Mouse (Mus musculus): Measurements from ENCODE around the gene Rae1. TPM values are rescaled to one million over a fixed set of nuclear protein-coding genes. Genes with fewer than 3 reads are reported as not detected.
A peak's percentile ranks its signal among the peaks of the same experiment; 100 is the strongest.

Gene Rae1
- 10 to 100 TPM; 62.3 to 63.1 TPM for total RNA-seq (2021)
- long read RNA-seq, experiment 1, transcript Rae1-201 (12 exons, 1,742 nt): major isoform, 114 of 132 reads
- long read RNA-seq, experiment 1, partial matches to known transcripts: 5 of 132 reads
- long read RNA-seq, experiment 1, other reads (novel, unspliced or antisense): 13 of 132 reads
- long read RNA-seq, experiment 2, transcript Rae1-201 (12 exons, 1,742 nt): major isoform, 82 of 92 reads
- long read RNA-seq, experiment 2, partial matches to known transcripts: 4 of 92 reads
- long read RNA-seq, experiment 2, other reads (novel, unspliced or antisense): 6 of 92 reads

DNA sequence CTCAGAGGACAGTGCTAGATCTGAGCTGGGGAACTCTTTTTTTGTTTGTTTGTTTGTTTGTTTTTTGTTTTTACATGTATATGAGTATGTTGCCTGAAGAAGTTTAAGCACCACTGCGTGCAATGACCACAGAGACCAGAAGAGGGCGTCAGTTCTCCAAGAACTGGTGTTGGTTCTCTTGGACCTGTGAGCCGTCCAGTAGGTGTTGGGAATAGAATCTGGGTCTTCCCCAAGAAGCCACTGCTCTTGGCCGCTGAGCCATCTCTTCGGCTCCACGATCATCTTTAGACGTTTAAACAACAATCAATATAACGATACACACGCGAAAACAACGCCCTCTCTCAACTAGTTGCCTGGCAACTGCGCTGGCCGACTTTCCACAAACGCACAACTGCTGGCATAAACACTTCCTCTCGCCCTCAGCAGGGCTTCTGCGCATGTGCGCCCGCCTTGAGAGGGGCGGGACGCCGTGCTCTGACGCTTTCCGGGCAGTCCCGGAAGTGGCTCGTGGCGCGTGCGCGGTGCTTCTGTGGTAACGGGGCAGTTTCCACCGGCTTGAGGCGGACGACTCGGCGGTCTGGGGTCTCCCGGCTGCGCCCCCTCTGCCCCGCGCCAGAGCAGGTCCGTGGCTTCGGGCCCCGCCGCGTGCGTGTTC is at the start of gene Rae1:
Gene Rae1 (plus strand): TSS at position 488 of the 655 bp plus-strand sequence.
- DNase-seq (ENCODE audit: low spot score in 2 of 2): peak; percentile 99
- intact Hi-C loops (cut with DNase I): loop anchor here (2.0 to 10.0 kb wide), 4 partner anchors 81 to 522 kb away; partner anchors contain the start of gene Tfap2c

DNA sequence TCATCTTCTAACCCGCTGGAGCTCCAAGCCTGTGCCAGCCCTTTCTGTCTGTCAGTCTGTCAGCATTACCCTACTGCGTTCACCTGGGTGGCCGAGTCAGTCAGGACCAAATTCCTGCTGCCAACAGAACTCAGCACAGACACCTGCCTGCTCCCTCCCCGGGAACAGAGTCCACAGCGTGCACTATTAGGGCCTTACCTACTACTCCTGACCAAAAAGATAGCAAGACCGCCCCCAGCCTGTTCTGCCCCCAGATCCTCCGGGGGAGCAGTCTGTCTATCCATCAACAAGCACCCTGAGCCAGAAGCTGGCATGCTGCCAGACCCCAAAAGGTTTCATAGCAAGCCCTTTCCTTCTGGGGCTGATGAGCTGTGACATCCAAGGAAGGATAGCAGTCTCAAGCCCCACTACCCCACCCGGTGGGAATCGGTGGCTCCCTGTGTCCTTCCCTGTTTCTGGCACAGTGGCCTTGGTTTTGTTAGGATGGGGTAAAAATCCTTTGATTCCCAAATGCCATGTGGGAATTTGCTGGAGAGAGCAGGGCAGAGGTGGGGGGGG is 49.7 kb upstream of the Rae1 start:
- no peak for DNase-seq (ENCODE audit: low spot score in 2 of 2)
- intact Hi-C loops (cut with DNase I): no loop called here

DNA sequence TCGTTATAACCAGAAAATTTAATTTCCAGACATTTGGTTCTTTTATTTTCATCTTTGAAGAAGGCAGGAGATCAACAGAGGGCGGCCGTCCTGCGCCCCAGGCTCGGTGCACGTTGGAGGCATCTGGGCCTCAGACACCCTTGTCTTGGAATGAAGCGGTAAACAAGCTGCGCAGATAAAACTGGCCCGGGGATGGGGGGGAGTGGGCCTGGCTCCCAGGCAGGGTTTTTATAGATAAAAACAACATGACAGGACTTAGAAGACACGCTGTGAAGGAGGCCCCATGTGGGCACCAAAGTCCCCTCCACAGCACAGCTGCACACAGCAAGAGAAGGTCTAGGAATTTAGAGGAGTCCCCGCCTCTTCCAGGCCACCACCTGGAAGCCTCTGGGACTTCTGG is 49.2 kb upstream of the Rae1 start:
- DNase-seq (ENCODE audit: low spot score in 2 of 2): no peak
- intact Hi-C loops (cut with DNase I): no loop called here

GRCm38 (mm10) chr2:172951976-172952375 is 47.9 kb upstream of the Rae1 start:
- intact Hi-C loops (cut with DNase I): no loop called here

DNA sequence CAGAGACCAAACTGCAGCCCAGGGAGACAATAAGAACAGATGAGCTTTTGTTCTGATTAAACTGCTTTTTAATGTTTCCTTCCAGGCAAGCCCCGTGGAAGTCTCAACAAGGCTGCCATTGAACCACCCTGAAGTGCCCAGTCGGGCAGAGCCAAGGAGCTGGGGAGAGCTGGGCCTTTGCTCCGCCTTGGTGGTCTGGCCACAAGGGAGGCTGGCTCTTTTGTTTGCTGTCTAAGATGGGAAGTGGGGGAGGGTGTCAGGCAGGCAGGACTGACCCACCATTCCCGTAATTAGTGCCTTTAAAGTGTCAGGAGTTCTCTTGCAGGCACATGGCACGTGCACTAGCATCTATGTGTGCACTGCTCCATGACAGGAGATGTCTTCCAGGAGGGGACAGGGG is 41.3 kb upstream of the Rae1 start:
- DNase-seq (ENCODE audit: low spot score in 2 of 2): peak in 1 of 2 experiments; percentile 23
- intact Hi-C loops (cut with DNase I): no loop called here

More at GRCm38 (mm10) chr2:172951976-172952375, 47.9 kb upstream of the Rae1 start:
- no peak for DNase-seq (ENCODE audit: low spot score in 2 of 2)

- intact Hi-C loops (cut with DNase I): no loop called here
- no peak for DNase-seq (ENCODE audit: low spot score in 2 of 2)
Measured at GRCm38 (mm10) chr2:172959006-172959768, 40.7 kb upstream of the Rae1 start.

- intact Hi-C loops (cut with DNase I): no loop called here
- DNase-seq (ENCODE audit: low spot score in 2 of 2): no peak
Measured at GRCm38 (mm10) chr2:172960350-172960749, 39.6 kb upstream of the Rae1 start.

DNA sequence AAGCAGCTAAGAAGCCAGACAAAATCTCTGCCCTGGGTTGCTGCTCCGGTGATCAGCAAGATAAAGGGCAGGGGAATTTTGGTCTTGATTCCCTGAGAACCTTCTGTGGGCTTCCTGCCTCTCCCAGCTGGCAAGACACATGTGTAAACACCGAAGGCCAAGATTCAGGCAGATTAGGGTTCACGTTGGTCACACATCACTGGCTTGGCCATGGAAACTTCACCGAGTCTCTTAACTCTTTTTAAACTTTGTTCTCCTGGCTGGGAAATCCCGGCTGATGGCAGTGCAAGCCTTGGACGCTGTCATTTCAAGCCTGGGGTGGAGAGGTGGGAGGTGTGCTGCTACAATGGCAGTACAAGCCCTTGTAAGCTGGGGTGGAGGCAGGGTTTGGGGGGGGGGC is 38.7 kb upstream of the Rae1 start:
- no peak for DNase-seq (ENCODE audit: low spot score in 2 of 2)
- intact Hi-C loops (cut with DNase I): no loop called here

- intact Hi-C loops (cut with DNase I): no loop called here
- DNase-seq (ENCODE audit: low spot score in 2 of 2): no peak
Measured at GRCm38 (mm10) chr2:172965249-172965648, 34.7 kb upstream of the Rae1 start.

DNA sequence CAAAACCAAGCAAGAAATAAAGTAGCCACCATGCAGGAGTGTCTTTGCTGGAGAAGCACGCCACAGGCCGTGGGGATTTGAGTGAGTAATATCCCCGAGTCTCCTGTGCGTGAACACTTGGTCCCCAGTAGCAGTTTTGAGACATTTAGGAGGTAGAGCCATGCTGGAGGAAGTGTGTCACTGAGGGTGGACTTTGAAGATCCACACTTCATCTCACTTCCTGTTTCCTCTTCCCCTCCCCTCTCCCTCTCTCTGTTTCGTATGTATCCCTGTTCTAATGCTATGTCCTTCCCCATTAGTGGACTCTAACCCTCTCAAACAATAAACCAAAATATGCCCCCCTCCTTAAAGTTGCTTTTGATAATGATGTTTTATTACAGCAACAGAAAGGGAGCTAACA is 33.4 kb upstream of the Rae1 start:
- intact Hi-C loops (cut with DNase I): no loop called here

DNA sequence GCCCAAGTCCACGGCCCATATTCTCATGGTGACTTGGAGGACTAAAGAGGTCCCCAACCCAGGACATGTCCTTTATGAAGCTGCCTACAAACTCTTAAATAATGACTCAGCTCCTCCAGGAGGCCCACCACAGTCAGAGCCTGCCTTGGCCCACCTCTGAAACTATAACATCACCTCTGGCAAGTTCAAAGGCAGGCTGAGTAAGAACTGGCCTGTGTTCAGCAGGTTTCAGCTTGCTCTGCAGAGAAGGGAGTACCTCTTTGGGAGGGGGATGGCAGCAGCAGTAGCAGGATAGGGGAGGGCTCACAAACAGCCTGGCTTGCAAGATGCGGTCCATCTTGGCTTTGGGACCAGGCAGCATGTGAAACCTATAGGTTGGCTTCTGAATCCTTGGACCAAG is 28.1 kb upstream of the Rae1 start:
- no peak for DNase-seq (ENCODE audit: low spot score in 2 of 2)
- intact Hi-C loops (cut with DNase I): no loop called here

More for the DNA sequence above, 33.4 kb upstream of the Rae1 start:
- DNase-seq (ENCODE audit: low spot score in 2 of 2): no peak

DNA sequence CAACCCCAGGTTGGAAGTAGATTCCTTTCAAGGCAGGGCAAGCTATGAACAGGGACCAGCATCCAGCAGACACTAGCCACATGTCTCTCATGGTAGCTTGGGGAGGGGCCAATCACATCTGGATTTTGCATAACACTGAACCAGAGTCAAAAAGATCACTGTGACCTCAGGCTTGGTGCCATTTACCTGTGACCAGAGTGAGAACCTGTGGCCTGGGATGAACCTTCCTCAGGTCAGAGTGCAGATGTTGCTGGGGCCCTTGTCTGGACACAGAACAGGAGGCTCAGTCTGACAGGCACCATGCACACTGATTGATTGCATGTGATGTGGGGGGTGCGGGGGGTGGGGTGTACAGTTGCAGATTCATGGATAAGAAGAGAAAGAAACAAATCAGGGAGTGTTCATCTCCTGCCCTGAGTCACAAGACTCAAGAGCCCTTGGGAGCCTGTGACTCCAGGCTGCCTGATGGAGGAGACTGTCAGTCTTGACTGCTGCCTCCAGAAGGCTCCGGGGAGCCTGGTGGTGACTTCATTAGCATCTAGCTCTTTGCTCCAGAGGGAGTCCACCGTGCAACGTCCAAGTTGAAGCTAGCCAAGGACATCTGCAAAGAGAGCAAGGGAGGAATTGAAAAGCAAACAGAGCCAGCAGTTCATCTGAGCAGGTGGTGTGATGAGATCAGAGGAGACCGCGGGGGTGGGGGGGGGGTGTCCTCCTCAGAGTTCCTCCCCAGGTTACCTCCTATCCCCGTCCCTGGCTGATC is 25.9 kb upstream of the Rae1 start:
- DNase-seq (ENCODE audit: low spot score in 2 of 2): no peak
- intact Hi-C loops (cut with DNase I): no loop called here

GRCm38 (mm10) chr2:172974701-172975100 is 25.2 kb upstream of the Rae1 start:
- no peak for DNase-seq (ENCODE audit: low spot score in 2 of 2)
- intact Hi-C loops (cut with DNase I): no loop called here

DNA sequence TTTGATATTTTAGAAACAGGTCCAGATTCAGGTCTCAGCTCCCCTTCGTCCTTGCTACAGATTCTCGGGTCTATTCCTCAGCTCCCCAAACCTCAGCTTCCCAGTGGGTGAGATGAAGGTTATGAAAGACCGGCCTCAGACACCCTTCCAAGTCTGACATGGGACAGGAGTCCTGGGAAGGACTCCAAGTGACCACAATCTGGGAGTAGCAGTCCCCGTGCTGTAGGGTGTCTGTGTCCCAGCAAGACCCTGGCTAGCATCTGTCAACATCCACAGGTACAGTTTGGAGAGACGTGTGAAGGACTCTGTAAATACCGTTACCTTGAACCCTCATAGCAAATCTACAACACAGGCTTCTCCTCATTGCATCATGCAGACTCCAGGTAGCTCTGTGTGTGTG is 24.8 kb upstream of the Rae1 start:
- intact Hi-C loops (cut with DNase I): no loop called here
- DNase-seq (ENCODE audit: low spot score in 2 of 2): no peak

DNA sequence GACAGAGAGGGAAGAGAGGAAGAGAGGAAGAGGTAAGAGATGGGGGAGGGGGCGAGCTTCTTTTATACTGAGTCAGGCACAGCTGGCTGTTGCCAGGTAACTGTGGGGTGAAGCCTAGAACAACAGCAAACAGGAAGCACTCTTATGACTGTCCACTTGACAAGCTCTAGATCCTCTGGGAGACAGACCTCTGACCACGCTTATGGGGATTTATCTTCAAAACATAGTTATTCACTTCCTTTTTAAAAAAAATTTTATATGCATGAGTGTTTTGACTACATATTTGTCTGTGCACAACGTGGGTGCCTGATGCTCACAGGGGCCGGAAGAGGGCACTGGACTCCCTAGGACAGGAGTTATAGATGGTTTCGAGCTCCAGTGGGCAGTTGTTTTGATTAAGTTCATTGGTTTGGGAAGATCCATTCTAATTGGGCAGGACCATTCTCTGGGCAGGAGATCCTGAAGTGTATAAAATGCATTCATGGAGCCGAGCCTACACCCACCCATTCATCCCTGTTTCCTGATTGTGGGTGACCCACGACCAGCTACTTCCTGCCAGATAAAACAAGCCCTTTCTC is 23.2 kb upstream of the Rae1 start:
- DNase-seq (ENCODE audit: low spot score in 2 of 2): no peak
- intact Hi-C loops (cut with DNase I): no loop called here

- intact Hi-C loops (cut with DNase I): no loop called here
- DNase-seq (ENCODE audit: low spot score in 2 of 2): no peak
Measured at GRCm38 (mm10) chr2:172977409-172978130, 22.3 kb upstream of the Rae1 start, which contains the start of gene Spo11. TSS of gene Spo11 (plus strand) at chr2:172977700.

DNA sequence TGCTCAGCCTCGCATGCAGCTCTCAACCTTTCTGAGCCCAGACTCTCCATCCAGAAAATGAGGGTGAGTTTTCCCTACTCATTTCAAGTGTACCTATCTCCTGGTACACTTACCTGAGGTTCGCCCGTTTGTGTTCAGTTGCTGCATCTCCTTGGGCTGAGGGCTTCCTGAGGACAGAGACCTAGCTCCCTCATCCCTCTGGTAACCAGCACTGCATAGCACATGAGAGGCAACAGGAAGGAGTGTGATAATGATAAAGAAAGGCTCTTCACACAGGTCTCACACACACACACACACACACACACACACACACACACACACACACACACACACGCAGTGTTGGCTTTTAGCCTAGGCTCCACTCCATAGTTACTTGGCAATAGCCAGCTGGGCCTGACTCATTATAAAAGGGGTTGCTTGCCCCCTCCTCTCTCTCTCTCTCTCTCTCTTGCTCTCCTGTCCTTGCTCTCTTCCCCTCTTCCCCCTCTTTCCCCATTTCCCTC is 21.7 kb upstream of the Rae1 start:
- intact Hi-C loops (cut with DNase I): no loop called here
- no peak for DNase-seq (ENCODE audit: low spot score in 2 of 2)

- intact Hi-C loops (cut with DNase I): no loop called here
Measured at GRCm38 (mm10) chr2:172979666-172980345, 20.1 kb upstream of the Rae1 start.

More at GRCm38 (mm10) chr2:172979666-172980345, 20.1 kb upstream of the Rae1 start:
- no peak for DNase-seq (ENCODE audit: low spot score in 2 of 2)

Data from left cerebral cortex, postnatal 14 days (tissue).